Mouse (Mus musculus): ENCODE data around the gene Mgat5.

Mgat5 gene

DNA sequence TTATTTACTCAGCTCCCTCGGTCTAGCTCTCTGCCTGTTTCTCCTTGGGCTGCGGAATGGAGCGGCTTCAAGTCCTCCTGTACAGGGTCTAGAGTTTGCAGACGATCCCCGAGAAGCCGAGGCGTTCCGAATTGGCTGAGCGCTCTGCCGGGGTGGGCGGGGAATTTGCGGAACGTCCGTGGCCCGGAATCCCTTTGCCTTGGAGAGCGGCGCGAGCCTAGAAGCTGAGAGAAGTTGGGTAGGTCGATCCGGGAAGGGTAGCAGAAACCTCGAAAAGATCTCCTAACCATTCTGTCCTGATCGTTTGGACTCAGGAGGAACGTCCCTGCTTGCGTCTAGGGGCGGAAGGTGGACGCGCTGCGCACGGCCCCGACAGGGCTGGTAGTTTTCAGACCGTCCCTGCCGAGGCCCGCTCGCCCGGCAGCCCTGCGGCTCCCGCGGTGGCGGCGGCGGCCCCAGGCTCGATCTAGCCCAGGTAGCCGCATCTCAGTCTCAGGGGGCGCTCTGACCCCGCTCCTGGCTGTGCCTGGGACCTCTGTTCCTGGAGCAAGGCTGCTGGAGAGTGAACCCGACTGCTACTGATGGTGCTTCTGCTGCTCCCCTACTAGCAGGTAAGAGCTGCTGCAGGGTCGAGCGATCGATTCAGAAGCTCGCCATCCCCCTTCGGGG, at the start of gene Mgat5:
TSS of gene Mgat5 (plus strand) at position 199 of the 669 bp plus-strand sequence.
- peak; percentile 95 for DNase-seq

DNA sequence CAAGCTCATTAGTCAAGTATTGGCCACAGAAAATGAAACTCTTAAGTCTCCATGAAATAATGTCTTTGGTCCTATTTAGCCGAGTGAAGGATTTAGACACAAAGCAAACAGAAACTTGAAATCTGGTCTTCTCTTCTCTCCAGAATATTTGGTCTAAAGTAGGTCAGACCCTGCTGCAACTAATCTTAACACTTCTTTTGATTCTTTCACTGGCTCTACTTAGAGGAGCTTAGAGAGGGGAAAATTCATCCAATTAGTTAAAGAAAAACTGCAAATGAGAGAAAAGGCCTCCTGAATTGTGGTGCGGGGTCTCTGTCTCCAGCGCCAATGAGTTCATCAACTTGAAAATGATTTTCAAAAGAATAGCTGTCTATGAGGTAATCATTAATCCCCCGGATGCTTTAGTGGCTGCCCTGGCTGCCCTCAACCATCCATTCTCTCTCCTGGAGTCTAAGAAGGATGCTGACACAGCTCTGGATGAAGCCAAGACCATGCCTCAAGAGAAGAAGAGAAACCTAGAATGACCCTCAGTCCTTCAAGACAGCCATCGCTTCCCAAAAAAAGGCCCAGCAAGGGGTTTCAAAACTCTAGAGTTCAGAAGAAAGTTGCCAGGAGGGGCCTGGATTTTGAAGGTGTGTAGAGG, 44.6 kb upstream of the Mgat5 start:
- DNase-seq = no peak

DNA sequence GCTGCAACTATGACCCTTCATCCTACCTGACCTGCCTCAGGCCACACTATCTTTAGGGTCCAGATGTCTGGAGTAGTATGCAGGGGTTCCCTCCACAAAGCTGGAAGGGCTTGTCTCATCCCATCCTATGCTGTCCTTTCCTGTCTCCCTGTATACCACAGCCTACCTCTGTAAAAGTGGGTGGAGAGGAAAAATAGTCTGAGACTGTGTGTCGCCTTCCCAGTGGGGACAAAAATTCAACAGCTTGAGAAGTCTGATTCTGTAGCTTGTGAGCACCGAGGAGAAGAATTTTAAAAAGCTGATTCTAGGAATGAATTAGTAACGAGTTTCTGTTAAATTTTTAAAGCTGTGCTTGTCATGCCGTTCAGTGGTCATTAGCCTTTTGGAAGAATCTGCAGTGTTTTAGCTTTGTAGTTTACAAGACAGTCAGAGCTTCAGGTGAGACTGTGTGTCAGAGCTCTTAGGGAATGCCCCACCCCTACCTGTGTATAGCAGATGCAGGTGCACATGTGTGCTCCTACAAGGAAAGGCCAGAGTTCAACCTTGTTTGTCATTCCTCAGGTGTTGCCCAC, 40.1 kb upstream of the Mgat5 start:
- DNase-seq = no peak

DNA sequence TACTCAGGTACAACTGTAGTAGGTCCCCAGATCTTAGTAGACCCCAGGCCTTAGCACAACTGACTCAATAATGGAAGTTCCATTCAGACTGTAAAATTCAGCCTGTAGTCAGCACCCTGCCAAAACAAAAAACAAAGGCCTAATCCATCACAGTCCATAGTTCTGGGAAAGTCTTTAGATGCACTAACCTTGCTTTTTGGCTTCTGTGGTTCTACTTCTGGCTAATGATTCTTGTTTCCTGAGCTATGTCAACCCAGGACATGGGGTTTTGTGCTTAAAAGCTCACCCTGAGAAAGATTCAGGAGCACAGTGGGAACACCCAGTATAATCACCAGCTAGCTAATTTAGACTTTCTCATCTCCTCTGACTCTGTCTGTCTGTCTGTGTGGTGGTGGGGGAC, 38.3 kb upstream of the Mgat5 start:
- no peak for DNase-seq

DNA sequence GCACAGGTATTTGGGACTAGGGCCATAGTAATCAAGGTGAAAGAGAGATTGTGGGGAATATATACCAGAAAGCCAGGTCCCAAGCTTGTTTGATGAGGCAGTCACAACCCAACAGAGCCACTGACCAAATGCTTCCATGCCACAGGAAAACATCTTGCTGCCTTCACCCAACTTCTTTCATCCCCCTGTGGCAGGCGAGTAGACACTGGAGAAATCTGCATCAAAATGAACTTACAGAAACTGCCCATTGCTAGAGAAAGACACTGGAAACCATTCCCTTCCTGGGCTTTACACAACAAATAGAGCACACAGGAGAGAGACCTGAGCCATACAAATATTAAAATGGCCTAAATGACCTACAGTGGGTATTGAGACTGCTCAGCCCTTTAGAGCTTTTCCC, 37.2 kb upstream of the Mgat5 start:
- DNase-seq = no peak

DNA sequence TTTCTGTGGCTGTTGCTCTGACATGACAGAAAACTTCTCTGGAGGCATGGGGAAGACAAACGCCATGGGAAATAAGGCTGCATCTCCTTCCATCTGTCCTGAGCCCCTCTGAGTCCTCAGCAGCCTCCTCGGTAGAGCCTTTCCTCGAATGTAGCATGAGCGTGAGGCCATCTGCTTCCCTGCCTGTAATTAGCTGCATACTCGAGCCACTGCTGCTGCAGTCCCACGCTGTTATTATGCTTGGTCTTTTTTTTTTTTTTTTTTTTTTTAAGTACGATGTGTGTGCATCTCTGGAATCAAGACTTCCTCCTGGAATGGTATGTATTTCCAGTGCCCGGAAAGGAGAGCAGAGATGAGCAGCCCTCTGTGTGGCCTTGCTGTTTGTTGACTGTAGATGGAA, 36.6 kb upstream of the Mgat5 start:
- DNase-seq = no peak

DNA sequence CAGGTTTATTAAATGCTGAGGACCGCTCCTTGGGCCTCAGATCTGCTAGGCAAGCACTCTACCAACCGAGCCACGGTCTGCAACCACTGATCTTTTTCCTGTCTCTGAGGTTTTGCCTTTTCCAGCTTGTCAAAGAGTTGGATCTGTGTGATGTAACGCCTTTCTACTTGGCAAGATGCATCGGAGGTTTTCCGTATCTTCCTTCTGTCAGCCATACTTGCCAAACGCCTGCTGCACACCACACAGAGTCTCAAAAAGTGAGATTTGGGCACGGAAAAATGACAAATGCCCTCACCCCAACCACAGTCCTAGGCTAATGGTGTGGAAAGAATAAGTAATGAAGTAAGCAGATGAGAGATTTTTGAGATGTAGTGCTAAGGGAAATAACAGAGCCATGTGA, 35.3 kb upstream of the Mgat5 start:
- DNase-seq = no peak

DNA sequence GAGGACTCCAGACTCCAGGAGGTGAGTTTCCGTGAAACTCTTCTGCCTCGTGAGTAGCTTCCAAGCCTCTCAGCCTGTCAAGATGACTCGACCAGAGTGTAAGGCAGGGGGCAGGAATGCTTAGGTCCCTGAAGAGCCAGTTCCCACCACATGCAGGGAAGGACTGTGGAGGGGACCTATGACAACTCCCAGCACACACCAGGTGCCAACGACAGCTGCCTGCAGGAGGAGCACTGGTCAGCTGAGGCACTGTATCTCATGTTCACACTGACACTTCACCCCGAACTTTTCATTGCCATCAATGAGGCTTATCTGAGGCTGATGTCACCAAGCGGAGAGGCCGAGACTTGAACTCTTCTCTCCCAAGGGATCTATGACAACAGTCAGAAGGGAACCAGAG, 33.5 kb upstream of the Mgat5 start:
- no peak for DNase-seq

DNA sequence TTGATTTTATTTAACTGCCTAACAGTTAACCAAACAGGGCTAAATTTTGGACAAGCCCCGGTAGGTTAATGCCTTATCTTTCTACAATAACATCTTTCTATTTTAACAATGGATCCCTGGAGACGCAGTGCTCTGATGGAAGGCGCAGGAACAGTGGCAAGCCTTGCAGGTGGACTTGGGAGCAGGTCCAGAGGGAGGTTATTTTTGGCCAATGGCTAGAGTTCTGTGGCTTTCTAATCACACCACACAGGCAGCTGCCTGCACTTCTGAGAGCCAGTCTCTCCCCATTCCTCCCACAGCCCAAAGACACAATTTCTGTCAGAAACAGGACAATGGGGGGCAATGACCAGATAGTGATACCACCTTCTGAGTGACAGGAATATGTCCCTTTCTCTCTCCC, 31.4 kb upstream of the Mgat5 start:
- no peak for DNase-seq

DNA sequence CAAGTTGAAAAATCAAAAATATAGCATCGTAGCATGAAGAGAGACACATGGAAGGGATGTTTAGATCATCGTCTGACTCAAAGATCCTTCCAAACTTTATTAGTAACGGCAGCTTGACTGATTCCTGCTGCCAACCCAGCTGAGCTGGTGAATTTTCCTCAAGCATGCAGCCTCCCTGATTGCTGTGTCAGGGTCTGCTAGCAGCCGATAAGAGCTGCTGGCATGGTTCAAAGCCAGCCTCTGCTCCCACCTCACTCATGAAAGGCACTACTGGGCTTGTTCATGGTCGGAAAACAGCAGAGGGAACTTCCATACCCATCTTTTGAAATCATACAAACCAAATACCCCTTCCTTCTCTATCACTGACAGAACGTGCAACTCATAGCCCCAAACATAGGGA, 12.4 kb upstream of the Mgat5 start:
- no peak for DNase-seq

DNA sequence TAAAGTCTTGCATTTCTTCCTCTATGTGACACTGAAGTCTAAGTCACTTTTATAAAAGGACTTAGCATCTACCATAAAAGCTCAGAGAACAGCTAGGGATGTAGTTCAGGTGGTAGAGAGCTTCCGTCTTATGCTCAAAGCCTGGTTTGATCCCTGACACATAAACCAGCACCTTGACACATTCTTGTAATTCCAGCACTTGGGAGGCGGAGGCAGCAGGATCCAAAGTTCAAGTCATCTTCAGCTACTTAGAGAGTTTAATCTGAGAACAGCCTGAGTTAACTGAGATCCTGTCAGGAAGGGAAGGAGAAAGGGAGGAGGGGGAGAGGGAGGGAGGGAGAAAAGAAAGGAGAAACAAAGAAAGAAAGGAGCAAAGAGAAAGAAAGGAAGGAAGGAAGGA, 5.6 kb upstream of the Mgat5 start:
- no peak for DNase-seq

DNA sequence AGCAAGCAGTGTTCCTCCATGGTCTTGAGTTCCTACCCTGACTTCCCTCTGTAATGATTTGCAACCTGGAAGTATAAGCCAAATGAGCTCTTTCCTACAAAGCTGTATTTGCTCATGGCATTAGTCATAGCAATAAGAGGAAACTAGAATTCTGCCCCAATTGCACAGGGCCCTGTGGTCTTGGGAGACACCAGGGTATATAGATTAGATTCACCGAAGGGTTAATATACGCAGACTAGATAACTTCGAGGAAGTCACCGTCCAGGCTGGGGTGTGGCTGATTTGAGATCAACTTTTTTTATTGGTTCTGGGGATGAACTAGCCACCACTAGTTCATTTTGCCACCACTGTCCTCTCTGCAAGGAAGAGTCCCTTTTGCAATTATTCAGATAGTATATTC, 2.5 kb upstream of the Mgat5 start:
- no peak for DNase-seq

DNA sequence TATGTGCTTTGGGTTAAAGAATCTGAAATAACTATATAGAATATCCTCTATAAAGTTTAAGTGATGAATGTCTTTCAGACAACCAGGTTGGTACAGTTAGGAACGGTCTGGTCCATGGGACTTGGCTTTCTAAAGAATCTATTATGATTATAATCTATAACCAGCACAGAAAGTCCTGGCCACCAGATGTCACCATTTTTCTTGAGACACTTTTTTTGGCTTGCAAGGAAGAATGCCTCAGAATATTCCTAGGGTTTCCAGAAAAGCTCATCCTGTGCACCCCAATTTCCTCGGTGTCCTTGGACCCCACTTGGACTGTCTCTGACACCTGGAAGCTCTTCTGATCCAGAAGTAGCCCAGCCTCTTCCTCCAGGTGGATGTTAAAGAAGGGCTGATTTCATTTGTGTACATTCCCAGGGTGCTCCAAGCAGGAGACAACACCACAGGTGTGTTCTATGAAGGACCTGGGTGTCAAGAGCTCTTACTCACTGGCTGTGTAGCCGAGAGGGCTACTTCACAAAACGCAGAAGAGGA, 1.5 kb upstream of the Mgat5 start:
- peak; percentile 67 for DNase-seq

DNA sequence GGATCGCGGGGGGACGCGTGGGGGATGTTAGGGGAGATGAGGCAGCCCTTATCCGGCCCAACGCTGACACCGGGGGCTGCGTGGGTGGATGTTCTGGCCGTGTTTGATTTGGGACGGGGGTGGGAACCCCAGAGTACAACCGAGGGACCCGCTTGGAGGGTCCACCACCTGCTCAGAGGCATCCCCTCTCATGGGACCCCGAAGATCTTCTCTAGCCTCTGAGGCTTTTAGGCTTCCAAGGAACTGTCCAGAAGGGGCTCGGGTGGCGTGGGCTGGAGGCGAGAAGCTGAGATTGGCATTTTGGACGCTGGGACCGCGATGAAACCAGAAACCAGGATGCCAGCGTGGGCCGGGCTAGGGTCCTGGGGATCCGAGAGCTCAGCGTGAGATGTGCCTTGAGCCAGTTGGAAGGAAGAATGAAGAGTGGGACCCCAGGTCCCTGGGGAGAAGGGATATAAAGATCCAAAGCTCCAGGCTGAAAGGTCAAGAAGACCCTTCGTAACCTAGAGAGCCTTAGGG, 745 bp downstream of the Mgat5 start:
- DNase-seq = peak; percentile 19

DNA sequence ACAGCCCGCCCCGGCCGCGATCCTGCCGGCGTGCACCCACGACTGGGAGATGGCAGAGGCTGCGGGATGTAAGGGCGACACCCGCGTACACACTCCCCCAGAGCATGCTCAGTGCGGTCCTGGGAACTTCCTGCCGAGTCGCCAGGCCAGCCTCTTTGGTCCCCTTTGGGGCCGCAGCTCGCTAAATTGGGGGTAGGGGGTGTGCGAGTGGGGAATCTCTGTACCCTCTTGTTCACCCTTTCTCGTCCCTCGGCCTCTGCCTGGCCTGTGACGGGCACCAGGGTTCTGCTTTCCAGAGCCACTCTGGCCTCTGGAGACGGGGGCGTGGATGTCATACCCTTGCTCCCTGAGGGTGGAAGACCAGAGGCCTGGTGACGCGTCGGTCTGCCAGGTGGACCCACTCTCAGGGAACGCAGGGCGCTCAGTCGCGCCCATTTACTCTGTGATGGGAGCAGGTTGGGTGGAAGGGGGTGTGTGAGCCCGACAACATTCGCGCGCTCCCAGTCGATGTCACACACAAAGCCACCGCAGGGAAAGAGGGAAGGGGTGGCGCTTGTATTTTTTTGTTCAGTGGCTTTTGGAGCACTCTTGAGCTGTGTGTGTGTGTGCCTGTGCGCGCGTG, 1.3 kb downstream of the Mgat5 start:
- DNase-seq = peak; percentile 39

DNA sequence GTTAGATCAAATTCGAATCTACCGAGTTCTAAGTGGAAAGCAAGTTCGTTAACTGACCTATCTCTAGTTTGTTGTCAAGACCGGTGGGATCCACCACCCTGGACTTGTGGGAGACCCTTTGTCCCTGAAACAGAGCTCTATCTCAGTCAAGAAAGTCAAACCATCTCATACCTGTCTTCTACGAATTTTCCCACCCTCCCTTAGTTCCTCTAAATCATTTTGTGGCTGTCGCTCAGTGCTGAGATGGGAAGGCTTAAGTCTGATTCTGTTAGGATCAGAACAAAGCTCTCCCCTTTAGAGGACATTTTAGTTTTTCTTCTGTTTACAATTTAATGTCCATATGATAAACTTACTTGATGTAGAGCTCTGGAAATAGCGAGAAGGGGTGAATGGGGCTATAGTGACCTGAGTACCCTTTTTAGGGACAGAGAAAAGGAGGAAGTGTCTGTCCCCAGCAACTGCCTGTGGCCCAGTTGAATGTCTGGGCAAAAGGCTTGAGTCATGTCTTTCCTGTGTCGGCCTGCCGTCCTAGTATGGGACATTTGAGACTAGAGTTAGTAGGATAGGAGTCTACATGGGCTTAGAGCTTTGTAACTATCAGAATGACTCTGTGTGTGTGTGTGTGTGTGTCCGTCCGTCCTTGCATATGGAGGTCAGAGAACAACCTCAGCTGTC, 2.2 kb downstream of the Mgat5 start:
- no peak for DNase-seq

DNA sequence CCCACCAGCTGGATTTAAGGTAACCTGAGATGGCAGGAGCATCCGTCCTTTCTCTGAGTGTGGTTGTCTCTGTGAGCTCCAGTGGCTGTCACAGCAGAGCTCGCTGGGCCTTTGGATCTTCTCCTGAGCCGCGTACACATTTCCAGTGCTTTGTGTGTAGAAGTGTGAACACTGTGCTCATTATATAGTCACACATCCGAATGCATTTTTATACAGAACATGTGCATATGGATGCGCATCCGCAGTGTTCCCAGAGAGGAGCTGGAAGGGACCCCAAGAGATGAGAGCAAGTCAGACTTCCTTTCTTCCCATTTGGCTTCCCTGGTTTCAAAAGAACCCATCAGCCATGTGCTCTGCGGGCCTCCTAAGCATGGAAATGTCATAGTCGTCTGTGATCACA, 3.4 kb downstream of the Mgat5 start:
- DNase-seq = no peak

DNA sequence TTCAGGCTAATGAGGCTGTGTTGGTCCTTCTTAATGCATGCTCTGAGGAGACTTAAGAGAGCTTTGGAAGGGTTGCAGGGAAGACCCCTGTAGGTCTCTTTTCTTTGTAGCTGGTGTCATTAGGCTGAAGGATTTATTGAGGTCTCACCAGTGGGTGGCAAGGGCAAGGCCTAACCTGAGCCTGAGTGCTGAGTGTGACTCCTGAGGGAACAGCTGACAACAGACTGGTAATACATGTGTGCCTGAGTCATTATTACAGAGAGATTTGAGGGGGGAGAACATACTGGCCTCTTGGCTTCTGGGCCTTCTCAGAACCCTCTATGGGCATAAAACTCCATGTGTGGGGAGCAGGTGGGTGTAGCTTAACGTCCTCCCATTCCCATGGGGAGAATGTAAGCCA, 8.0 kb downstream of the Mgat5 start:
- DNase-seq = no peak

DNA sequence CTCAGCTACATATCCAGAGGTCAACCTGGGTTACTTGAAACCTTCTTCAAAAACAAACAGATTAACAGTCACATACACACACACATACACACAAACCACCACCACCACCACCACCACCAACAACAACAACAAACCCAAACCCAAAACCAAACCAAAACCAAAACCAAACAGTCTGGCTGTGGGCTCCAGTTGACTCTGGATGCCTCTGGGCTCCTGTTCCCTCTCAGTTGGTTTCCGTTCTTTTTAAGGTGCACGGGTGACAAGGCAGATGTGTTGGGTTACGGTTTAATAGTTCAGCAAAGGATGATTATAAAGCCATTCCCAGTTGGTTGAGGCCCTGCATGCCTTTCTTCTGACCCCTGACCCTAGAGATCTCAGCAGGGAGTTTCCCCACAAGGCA, 8.6 kb downstream of the Mgat5 start:
- no peak for DNase-seq

DNA sequence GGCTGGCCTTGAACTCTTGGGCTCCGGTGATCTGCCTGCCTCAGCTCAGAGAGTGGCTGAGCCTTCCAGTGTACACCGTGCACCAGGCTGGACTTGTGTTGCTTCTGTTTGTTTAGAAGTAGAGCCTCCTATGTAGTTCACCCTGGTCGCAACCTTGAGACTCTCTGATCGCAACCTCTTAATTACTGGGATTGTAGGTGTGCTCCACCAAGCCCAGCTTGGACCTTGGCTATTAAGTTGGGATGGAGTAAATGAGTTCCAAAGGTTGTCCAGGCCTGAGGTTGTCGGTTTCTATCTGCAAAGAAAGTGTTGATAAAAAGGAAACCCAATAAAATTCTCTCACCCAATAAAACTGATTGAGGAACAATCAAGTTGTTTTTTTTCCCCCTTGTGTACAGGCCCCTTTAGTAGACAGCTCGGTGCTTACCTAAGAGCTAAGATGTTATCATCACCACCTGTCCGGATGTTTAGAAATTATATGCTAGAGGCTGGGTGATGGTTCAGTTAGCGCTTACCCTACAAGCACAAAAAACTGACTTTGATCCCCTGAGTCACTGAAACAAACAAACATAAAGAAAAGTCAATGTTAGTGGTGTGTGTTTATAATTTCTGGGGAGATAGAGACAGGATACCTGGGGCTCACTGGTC, 9.9 kb downstream of the Mgat5 start:
- no peak for DNase-seq

DNA sequence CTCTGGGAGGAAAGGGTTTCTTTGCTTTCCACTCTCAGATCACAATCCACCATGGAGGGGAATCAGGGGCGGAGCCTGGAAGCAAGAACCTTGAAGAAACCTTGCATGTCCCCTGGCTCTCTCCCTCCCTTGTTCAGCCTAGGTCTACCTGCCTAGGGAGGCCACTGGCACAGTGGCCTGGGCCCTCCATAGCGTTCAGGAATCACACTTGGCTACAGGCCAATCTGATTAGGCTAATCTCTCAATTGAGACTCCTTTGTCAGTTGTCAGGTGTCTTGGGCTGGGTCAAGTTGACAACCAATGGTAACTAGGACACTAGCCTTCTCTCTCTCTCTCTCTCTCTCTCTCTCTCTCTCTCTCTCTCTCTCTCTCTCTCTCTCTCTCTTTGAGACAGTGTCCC, 12.2 kb downstream of the Mgat5 start:
- DNase-seq = peak; percentile 5

DNA sequence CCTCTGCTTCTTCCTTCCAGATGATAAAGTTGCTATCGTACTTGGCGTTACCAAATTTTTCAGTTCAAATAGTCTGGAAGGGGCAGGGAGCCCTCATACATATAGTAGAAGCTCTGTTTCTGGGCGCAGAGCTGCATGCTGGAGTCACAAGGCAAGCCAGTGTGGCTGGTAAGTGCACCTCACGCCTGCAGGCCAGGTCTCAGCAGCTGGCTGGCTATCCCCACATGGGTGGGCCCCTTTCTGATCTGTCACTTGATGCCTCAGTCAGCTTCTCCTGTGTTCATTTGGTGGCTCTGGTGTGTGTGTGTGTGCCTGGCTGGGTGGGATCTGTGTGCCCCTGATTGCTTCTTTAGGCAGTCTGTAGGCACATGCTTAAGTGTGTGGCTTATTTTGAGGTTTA, 12.8 kb downstream of the Mgat5 start:
- DNase-seq = no peak

DNA sequence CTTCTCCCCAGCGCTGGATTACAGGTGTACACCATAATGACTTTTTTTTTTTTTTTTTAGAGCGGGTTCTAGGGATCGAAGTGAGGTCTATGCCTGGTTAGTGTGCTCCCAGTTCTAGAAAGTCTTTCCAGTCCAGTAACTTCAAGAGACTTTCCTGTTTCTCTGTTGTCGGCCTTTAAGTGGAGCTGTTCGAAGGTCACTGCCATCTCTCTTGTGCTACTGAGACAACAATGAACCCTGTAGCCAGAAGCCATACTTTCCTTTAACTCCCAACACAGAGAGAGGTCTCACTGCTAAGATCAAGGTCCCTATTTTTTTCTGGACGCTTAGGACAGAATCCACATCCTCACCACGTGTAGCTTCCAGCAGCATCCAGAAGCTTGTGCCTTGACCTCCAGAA, 13.4 kb downstream of the Mgat5 start:
- DNase-seq = no peak

All from lung, postnatal 10 days (tissue).